Mouse (Mus musculus) kidney, embryonic 15.5 days (tissue): Measurements from ENCODE around the gene Slc17a1. TPM values are rescaled to one million over a fixed set of nuclear protein-coding genes. Genes with fewer than 3 reads are reported as not detected.

ENCODE experiments used
- ATAC-seq: fragments of 200-750 bp; cut with Nextera tagmentation; replicated peaks from 2 replicates; pipeline ENCODE4 v1.8.0; 2017; ENCODE audit warnings: moderate TSS enrichment; ENCODE audit not compliant: low FRiP score
- H3K27ac ChIP-seq: fragments of 300-500 bp; sonication (generic); 2 replicates; pipeline ENCODE4 v1.5.1; 2015; ENCODE audit warnings: mild to moderate bottlenecking, inconsistent platforms
- H3K27me3 ChIP-seq: fragments of 300-500 bp; sonication (generic); 2 replicates; pipeline ENCODE4 v1.6.1; 2015; ENCODE audit warnings: inconsistent platforms
- H3K36me3 ChIP-seq: fragments of 300-500 bp; sonication (generic); 2 replicates; pipeline ENCODE4 v1.6.1; 2015; ENCODE audit warnings: inconsistent platforms
- H3K4me1 ChIP-seq: fragments of 300-500 bp; sonication (generic); 2 replicates; pipeline ENCODE4 v1.6.1; 2015; ENCODE audit warnings: inconsistent platforms
- H3K4me2 ChIP-seq: fragments of 300-500 bp; sonication (generic); 2 replicates; pipeline ENCODE4 v1.6.1; 2015; ENCODE audit warnings: moderate library complexity, mild to moderate bottlenecking, inconsistent platforms
- H3K4me3 ChIP-seq: fragments of 300-500 bp; sonication (generic); replicated peaks from 2 replicates; pipeline ENCODE4 v1.5.1; 2015; ENCODE audit warnings: mild to moderate bottlenecking, inconsistent platforms
- H3K9ac ChIP-seq: fragments of 300-500 bp; sonication (generic); 2 replicates; pipeline ENCODE4 v1.6.1; 2015; ENCODE audit warnings: mild to moderate bottlenecking, inconsistent platforms
- H3K9me3 ChIP-seq: fragments of 300-500 bp; sonication (generic); replicated peaks from 2 replicates; pipeline ENCODE4 v1.6.1; 2016; ENCODE audit warnings: inconsistent platforms
- WGBS: fragments of 180-500 bp; shearing (Covaris S2); methylation state at CpG from one replicate; pipeline ENCODE4 v1.1.7; 2015; ENCODE audit warnings: mixed read lengths; 5-methylcytosine and 5-hydroxymethylcytosine counted together
- polyA plus RNA-seq: library from polyadenylated mRNA; unstranded; fragments of >200 nt; fragmentation: Nextera tagmentation; extraction: Ambion mirVana; gene quantifications from 2 replicates; pipeline ENCODE4 v1.2.1, GENCODE M21; 2015

The Slc17a1 gene
- polyA plus RNA-seq, 1 experiment from 2014 or later = 9.3 TPM

DNA sequence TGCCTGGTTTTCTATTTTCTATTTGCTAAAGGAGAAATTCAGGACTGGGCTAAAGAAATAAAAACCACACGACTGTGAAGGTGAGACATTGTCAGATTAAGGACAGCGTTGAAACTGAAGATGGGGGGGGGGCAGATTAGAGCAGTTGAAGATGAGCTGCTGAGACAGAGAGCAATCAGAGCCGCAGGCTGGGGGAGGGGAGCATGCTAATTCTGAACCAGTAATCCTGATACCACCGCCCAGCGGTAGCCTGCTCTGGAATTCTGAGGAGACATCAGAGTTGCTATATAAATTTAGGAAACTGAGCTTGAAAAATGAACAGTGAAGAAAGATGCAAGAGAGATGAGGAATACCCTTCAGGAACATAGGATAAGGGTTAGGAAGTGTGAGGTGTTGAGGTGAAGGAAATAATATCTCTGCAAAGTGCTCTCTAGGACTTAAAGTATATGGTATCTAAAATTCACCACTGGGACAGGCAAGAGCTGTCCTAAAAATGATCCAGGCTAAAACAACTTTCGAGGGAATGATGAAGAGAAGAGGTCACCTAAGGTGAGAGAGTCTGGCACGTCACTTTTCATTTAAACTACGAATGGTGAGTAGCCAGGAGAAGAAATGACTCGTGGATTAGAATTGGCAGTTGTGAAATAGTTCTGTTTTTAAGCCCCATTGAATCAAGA, 25.2 kb downstream of the Slc17a1 start:
- H3K36me3 ChIP-seq = no peaks in the 10 kb centered on the region
- H3K9me3 ChIP-seq = no peaks in the 10 kb centered on the region
- no peak overlapping the region for H3K9ac ChIP-seq
- WGBS = 43% methylated on average over 9 of the region's 9 CpGs
- peaks cover 7% of the 10 kb centered on the region; the same call in 1 of the 2 replicates for H3K4me1 ChIP-seq
- no peak overlapping the region for H3K27ac ChIP-seq
- no peak overlapping the region for H3K4me2 ChIP-seq
- no peak for ATAC-seq
- no peaks in the 10 kb centered on the region for H3K27me3 ChIP-seq
- H3K4me3 ChIP-seq = no peak overlapping the region

DNA sequence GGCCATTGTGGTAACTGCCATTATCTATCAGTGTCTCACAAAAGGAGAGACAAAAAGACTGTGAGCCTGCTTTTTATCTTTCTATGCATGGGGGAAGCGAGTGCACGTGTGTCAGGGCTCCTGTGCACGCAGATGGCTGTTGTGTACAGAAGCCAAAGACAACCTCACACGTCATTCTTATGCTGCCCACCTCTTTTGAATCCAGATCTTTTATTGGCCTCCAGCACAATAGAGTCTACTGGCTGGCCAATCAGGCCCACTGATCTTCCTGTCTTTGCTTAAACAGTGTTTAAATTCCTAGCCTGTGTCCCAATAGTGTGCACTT, 25.7 kb downstream of the Slc17a1 start:
- no peak overlapping the region for H3K4me3 ChIP-seq
- no peak overlapping the region for H3K4me2 ChIP-seq
- ATAC-seq = no peak
- no peaks in the 10 kb centered on the region for H3K9me3 ChIP-seq
- no peak overlapping the region for H3K9ac ChIP-seq
- H3K27ac ChIP-seq = no peak overlapping the region
- H3K4me1 ChIP-seq = peaks cover 12% of the 10 kb centered on the region
- H3K27me3 ChIP-seq = no peaks in the 10 kb centered on the region
- H3K36me3 ChIP-seq = no peaks in the 10 kb centered on the region
- 75% methylated on average over 4 of the region's 4 CpGs for WGBS

DNA sequence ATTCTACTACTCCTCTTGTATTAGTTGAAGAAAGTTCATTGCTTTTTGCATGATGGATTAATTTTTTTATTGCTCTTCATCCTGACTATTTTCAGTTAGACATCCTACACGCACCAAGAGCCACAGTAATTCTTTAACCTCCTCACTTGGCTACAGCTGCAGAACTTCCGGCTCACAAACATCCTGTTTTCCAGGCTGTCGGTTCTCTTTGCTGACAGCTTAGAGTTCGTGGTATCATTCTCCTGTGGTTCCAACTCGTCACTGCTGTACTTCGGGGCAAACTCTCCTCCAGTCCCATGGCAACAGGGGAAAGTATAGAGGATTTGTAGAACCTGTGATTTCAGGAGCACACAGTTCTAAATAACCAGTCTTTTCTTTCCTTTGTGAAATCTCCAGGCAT, 30.7 kb downstream of the Slc17a1 start:
- ATAC-seq = no peak
- Histone ChIP-seq H3K4me1 (peaks cover 10% of the 10 kb centered on the region; the same call in 1 of the 2 replicates), H3K27ac (peak overlapping the region; percentile 37; the same call in 1 of the 2 replicates), H3K9ac (no peak overlapping the region), H3K36me3 (no peaks in the 10 kb centered on the region), H3K4me2 (no peak overlapping the region), H3K4me3 (no peak overlapping the region), H3K9me3 (no peaks in the 10 kb centered on the region), H3K27me3 (no peaks in the 10 kb centered on the region)
- WGBS = 10% methylated on average over 6 of the region's 6 CpGs

DNA sequence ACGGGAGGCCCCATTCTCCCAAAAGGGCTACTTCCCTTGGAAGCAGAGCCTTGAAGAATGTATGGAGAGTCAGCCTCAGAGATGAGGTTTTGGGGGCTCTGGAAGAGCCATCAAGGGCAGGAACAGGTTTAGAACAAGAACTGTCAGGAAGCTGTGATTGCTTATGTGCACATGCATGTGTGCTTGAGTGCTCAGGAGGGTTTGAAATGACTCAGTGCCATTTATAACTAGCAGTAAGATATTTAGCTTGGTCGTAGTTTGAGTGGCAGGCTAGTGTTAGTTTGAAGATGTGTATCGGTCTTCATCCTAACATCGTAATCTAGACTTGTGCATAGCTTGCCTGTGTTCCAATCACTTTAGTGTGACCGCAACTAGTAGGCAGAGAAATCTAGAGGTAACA, 39.4 kb downstream of the Slc17a1 start:
- 92% methylated on average over 5 of the region's 5 CpGs for WGBS
- Histone ChIP-seq H3K4me3 (no peak overlapping the region), H3K36me3 (no peaks in the 10 kb centered on the region), H3K27ac (no peak overlapping the region), H3K9ac (no peak overlapping the region), H3K4me1 (no peaks in the 10 kb centered on the region), H3K27me3 (no peaks in the 10 kb centered on the region), H3K4me2 (no peak overlapping the region), H3K9me3 (no peaks in the 10 kb centered on the region)
- no peak for ATAC-seq

DNA sequence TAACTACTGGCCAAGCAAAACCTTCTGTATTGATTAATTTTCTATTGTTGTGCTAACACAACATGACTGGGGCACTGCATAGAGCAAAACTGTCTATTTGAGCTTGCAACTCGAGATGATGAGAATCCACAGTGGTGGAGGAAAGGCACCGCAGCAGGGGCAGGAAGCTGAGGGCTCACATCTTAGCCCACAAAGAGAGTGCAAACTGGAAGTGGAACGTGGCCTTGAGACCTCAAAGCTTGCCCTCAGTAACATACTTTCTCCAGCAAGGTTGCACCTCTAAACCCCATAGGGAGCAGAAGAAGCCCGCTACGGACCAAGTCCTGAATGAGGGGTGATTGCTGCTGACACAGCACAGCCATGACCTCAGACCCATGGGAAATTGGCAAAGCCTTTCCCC, 42.6 kb downstream of the Slc17a1 start:
- H3K36me3 ChIP-seq = no peaks in the 10 kb centered on the region
- 74% methylated on average over 5 of the region's 5 CpGs for WGBS
- no peak for ATAC-seq
- H3K9ac ChIP-seq = no peak overlapping the region
- no peak overlapping the region for H3K4me3 ChIP-seq
- no peaks in the 10 kb centered on the region for H3K9me3 ChIP-seq
- H3K4me2 ChIP-seq = no peak overlapping the region
- H3K27me3 ChIP-seq = no peaks in the 10 kb centered on the region
- peaks cover 22% of the 10 kb centered on the region for H3K4me1 ChIP-seq
- no peak overlapping the region for H3K27ac ChIP-seq

DNA sequence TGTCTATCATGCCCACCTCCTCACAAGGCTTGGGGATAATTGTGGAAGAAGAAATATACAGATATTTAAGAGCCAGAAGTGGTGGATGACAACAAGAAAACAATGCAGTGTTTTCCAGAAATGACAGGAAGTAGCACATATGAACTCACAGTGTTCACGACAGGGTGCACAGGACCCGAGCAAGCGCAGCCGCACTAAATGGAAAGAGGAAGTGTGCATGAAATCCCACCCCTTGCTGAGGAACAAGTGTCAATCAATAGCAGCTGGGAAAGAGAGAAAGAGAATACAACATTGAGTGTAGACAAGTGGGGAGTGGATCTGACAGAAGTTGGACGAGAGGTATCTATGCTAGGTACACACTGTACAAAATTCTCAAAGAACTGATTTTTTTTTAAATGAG, 43.8 kb downstream of the Slc17a1 start:
- no peak overlapping the region for H3K4me2 ChIP-seq
- H3K9ac ChIP-seq = no peak overlapping the region
- no peak for ATAC-seq
- H3K4me1 ChIP-seq = peaks cover 33% of the 10 kb centered on the region
- WGBS = 82% methylated on average over 5 of the region's 5 CpGs
- H3K27me3 ChIP-seq = no peaks in the 10 kb centered on the region
- H3K36me3 ChIP-seq = no peaks in the 10 kb centered on the region
- no peak overlapping the region for H3K4me3 ChIP-seq
- H3K27ac ChIP-seq = no peak overlapping the region
- no peaks in the 10 kb centered on the region for H3K9me3 ChIP-seq

DNA sequence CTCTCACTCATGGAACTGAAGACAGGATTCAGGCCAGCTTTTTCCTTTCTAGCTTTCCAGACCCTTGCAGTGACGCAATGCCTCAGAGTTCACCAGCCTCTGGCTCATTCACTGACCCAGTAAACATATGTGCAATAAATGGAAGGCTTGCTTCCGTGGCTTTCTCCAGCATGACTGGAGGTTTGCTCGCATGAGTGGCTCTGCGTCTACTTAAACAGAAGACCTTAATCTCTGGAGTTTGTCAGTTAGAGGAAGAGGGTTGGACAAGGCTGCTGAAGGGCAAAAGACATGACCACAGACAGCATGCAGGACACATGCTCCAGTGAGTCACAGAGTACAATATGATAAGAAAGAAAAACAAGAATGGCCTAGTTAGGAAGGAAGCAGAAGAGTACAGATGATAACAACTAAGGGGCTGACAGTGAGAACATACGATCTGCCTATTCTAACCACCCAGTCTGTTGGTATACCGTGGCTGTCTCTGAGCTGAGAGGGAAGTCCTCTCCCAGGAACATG, 46.3 kb downstream of the Slc17a1 start:
- peak; percentile 90 for ATAC-seq
- H3K4me2 ChIP-seq = peak overlapping the region; percentile 41

DNA sequence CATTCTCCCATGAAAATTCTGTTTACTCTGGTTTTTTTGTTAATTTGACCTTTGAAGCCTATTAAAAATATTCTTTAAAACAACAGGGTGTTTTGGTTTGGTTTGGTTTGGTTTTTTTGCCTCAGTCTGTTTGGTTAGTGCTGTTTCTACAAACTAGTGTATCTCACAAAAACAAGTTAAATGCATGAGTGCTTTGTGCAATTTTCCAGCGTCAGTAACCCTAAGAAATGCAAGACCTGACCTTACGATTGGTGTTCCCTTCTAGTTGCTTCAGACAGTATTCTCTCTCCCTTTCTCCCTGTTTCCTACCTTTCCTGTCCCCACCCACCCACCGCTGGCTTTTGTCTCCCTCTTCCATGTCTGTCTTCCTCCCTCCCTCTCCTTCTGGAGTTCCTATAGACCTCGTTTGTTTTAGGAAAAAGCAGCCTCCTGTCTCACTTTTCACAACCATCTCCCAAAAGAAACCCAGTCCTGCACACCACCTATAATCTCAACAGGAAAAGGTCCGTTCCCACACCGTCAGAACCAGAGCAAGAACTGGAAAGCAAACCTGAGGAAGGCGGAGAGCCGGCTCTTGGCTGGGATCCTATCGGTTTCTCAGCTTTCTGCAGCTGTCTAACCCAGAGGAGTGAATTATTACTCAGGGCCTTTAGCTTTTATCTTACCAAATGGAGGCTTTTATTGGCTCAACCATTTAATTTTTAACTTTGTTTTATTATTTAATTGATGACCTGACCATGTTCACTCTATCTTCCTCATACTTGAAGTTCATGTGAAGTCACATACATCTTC, 47.0 kb downstream of the Slc17a1 start, which contains the start of gene Slc17a4:
TSS of gene Slc17a4 (minus strand) at position 634 of the 792 bp plus-strand sequence.
- no peaks in the 10 kb centered on the region for H3K9me3 ChIP-seq
- 0 out of 2 replicates have a peak, but pooled peaks have one; percentile 50 for ATAC-seq
- peak within 1 kb of the TSS; percentile 81 for H3K27ac ChIP-seq
- 16% methylated on average over 9 of the region's 9 CpGs for WGBS
- H3K4me3 ChIP-seq = 0 out of 2 replicates have a peak within 1 kb of the TSS, but pooled peaks have one; percentile 7
- peak within 1 kb of the TSS; percentile 41 for H3K4me2 ChIP-seq
- peaks cover 33% of the 10 kb centered on the region for H3K4me1 ChIP-seq
- no peaks in the 10 kb centered on the region for H3K27me3 ChIP-seq
- H3K9ac ChIP-seq = no peak within 1 kb of the TSS
- H3K36me3 ChIP-seq = no peaks in the 10 kb centered on the region

More for the DNA sequence above, 46.3 kb downstream of the Slc17a1 start:
- H3K9me3 ChIP-seq = no peaks in the 10 kb centered on the region
- H3K36me3 ChIP-seq = no peaks in the 10 kb centered on the region
- H3K27ac ChIP-seq = peak overlapping the region; percentile 81
- H3K4me3 ChIP-seq = no peak overlapping the region
- H3K4me1 ChIP-seq = peaks cover 33% of the 10 kb centered on the region
- WGBS = 12% methylated on average over 6 of the region's 6 CpGs
- no peaks in the 10 kb centered on the region for H3K27me3 ChIP-seq
- H3K9ac ChIP-seq = no peak overlapping the region

DNA sequence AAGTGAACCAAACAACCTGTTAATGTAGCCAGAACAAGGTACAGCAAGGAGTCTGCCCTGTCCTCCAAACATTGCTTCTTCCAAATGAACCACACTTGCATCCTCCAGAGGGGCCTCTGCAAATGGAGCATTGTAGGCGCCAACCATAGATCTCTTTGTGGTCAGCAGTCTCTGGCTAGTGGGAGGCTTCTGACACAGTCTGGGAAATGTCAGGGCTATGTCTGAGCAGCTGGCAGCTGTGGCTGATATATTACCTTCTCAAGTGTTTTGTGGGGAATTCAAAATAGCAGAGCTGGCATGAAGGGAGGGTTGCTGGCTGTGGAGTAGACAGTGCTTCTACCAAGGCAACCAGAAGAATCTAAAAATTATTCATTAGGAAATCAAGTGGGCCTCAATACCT, 48.6 kb downstream of the Slc17a1 start:
- ATAC-seq = 0 out of 2 replicates have a peak, but pooled peaks have one; percentile 40
- WGBS = 62% methylated on average over 1 of the region's 1 CpGs
- no peak overlapping the region for H3K4me2 ChIP-seq
- H3K36me3 ChIP-seq = no peaks in the 10 kb centered on the region
- H3K9ac ChIP-seq = no peak overlapping the region
- no peak overlapping the region for H3K4me3 ChIP-seq
- H3K27ac ChIP-seq = 0 out of 2 replicates have a peak overlapping the region, but pooled peaks have one; percentile 45
- H3K4me1 ChIP-seq = peaks cover 33% of the 10 kb centered on the region
- no peaks in the 10 kb centered on the region for H3K9me3 ChIP-seq
- no peaks in the 10 kb centered on the region for H3K27me3 ChIP-seq

DNA sequence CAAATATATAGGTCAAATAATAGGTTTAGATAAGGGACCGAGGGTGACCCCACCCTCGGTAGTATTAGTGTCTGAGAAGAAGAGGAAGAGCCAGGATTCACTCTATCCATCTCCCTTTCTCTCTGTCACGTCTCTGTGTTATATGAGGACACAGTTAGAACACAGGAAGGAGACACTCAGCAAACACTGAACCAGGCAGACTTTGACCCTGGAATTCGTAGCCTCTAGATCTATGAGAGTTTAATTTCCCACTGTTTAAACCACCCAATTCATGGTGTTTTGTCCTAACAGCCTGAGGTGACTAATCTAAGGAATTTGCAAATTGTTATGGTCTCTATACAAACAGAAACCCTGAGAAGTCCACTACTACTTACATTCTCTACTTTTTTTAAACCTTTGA, 50.1 kb downstream of the Slc17a1 start:
- Histone ChIP-seq H3K4me1 (peaks cover 33% of the 10 kb centered on the region), H3K4me2 (no peak overlapping the region), H3K9me3 (no peaks in the 10 kb centered on the region), H3K27ac (no peak overlapping the region), H3K27me3 (no peaks in the 10 kb centered on the region), H3K36me3 (no peaks in the 10 kb centered on the region), H3K9ac (no peak overlapping the region), H3K4me3 (no peak overlapping the region)
- WGBS = 81% methylated on average over 4 of the region's 4 CpGs
- no peak for ATAC-seq

DNA sequence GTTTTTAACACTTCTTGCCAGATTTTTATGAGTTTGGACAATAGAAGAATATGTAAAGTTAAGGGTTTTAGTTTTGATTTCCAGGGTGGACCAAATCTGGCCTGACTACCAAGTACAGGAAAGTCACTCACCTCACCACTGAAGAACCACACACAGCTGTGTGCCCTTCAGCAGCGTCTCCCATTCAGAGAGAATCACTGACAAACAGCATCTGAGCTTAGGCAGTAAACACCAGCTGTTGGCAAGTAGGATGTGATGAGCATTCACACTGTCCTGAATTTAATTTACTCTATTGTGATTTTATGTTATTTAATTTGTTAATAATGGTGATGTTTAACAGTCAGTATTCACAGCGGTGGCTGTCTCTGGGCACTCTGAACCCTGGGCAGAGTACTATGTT, 58.2 kb downstream of the Slc17a1 start:
- Histone ChIP-seq H3K9ac (no peak overlapping the region), H3K4me3 (no peak overlapping the region), H3K9me3 (no peaks in the 10 kb centered on the region), H3K36me3 (no peaks in the 10 kb centered on the region), H3K4me2 (no peak overlapping the region), H3K27ac (no peak overlapping the region), H3K27me3 (no peaks in the 10 kb centered on the region), H3K4me1 (peaks cover 6% of the 10 kb centered on the region)
- ATAC-seq = no peak
- 82% methylated on average over 2 of the region's 2 CpGs for WGBS

DNA sequence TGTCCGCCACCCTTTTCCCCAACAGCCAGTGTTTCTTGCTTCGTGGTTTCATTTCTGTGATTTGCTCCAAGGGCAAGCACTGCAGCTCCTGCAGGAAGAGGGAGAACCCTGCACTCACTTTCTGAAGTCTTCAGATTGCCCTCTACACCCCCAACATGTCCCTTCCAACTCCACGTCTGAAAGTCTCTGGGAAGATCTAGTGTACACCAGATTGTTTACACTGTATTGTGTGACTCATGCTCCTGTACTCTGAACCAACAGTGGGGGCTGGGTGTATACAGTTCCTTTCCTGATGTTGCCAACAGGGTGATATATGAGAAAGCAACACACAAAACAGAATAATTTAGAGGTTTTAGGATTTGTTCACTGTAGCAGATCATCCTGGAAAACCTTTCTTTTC, 61.1 kb downstream of the Slc17a1 start:
- no peaks in the 10 kb centered on the region for H3K9me3 ChIP-seq
- peaks cover 8% of the 10 kb centered on the region for H3K4me1 ChIP-seq
- H3K36me3 ChIP-seq = no peaks in the 10 kb centered on the region
- peak; percentile 83 for ATAC-seq
- 42% methylated on average over 3 of the region's 3 CpGs for WGBS
- H3K27ac ChIP-seq = no peak overlapping the region
- no peak overlapping the region for H3K9ac ChIP-seq
- no peaks in the 10 kb centered on the region for H3K27me3 ChIP-seq
- H3K4me3 ChIP-seq = no peak overlapping the region
- 0 out of 2 replicates have a peak overlapping the region, but pooled peaks have one; percentile 10 for H3K4me2 ChIP-seq
